Mouse (Mus musculus): ENCODE measurements around the gene Pepd.

Gene Pepd

DNA sequence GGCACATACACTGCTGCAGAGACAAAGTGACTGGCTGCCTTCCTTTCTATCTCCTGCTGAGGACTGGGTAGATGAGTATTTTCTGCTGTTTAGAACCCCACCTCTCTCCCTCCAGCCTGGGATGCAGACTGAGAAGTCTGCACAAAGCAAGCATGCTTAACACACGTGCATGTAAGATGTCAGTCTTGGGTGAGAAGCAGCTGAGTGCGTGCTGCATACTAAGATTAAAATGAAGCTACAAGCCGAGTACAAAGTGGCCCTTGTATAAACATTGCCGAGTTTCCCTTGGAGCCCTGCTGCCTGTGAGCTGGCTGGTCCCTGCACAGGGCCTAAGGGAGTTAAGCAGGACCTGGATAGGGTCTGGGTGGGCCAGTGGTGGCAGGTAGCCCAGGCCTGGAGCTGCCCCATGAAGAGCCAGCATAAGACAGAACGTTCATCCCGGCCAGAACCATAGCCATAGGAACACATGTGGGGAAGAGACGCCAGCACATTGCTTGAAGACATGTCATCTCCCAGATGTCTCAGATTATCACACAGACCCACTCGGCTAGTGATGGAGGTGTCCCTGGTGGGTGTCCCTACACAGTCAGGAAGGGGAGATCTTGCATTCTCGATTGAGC, 115.7 kb downstream of the Pepd start:
- DNase-seq (ENCODE audit: low spot score in 2 of 2), result no peak

- DNase-seq (ENCODE audit: low spot score in 2 of 2), result no peak
Observed at GRCm38 (mm10) chr7:35028559-35028958, 116.4 kb downstream of the Pepd start.

- no peak for DNase-seq (ENCODE audit: low spot score in 2 of 2)
Observed at GRCm38 (mm10) chr7:35029228-35029627, 117.0 kb downstream of the Pepd start.

GRCm38 (mm10) chr7:35029648-35030047, 117.5 kb downstream of the Pepd start:
- no peak for DNase-seq (ENCODE audit: low spot score in 2 of 2)

GRCm38 (mm10) chr7:35030567-35030966, 118.4 kb downstream of the Pepd start:
- no peak for DNase-seq (ENCODE audit: low spot score in 2 of 2)

- no peak for DNase-seq (ENCODE audit: low spot score in 2 of 2)
Observed at GRCm38 (mm10) chr7:35035141-35035553, 123.0 kb downstream of the Pepd start.

DNA sequence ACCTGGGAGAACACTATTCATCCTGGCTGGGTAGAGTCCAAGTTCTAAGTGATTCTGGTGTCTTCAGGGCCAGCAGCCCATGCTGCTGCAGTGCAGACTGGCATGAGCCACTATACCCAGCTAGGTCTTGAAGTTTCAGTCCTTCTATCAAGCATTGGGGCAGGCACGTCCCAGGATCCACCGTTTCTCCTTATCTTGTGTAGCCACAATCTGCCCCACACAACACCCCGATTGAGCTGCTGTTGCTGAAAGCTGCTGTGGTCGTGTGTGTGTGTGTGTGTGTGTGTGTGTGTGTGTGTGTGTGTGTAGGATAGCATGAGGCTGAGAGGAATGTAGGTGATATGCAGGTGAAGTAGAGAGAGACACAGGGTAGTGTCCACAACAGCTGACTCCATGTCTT, 123.4 kb downstream of the Pepd start:
- DNase-seq (ENCODE audit: low spot score in 2 of 2), result no peak

DNA sequence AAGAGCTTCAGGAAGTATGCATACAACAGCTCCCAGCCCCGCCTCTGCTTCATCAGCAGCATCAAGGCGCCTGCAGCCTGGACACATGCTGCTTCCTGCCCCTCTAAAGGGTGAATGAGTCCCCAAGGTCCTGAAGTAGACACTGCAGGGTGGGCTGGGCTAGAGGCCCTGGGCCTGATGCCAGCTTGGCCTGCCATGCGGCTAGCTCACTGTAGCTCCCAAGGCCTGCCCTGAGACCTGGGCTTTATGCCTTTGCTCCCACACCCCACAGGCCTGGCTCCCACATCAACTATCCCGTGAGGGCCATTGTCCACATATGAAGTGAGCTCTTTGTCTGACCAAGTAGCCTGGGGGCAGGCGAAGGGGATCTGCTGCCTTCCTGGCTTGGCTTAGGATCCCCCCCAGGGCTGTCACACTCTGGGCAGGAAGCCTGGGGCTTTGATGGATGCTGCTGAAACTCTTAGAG, 124.1 kb downstream of the Pepd start:
- DNase-seq (ENCODE audit: low spot score in 2 of 2), result no peak

GRCm38 (mm10) chr7:35037408-35037807, 125.2 kb downstream of the Pepd start:
- DNase-seq (ENCODE audit: low spot score in 2 of 2), result no peak

DNA sequence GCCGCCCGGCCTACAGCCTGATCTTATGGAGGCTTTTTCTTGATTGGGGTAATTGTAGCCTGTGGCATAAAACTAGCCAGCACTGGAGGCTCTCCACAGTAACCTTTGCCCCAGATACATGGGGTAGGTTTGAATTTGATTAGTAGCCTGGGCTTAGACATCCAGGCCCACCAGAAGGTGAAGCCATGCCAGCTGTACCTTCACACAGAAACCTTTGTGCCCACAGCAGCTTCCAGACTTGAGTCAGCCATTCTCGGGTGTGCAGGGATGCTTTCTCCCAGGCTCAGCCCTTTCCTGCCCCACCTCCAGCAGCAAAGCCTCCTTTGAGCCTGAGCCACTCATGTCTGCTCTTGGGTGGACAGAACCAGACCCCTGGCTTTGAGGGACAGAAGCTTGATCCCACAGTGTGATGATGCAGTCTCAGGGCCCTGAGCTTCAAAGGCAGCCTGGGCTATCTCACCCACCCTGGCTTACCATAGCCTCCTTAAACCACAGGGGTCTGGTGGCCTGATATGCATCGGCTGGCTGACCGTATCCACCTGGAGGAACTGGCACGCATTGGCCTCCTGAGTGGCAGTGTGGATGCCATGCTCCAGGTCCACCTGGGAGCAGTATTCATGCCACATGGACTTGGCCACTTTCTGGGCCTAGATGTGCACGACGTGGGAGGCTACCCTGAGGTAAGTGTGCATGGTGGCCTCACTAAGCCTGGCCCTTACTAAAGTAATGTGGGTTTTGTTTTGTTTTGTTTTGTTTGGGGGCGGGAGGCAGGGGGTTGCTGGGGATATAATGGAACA, 128.2 kb downstream of the Pepd start:
- DNase-seq (ENCODE audit: low spot score in 2 of 2), result no peak

- no peak for DNase-seq (ENCODE audit: low spot score in 2 of 2)
Observed at GRCm38 (mm10) chr7:35041286-35042208, 129.4 kb downstream of the Pepd start.

- DNase-seq (ENCODE audit: low spot score in 2 of 2), result no peak
Observed at GRCm38 (mm10) chr7:35042209-35042554, 130.0 kb downstream of the Pepd start.

- DNase-seq (ENCODE audit: low spot score in 2 of 2), result no peak
Observed at GRCm38 (mm10) chr7:35042759-35043217, 130.6 kb downstream of the Pepd start.

DNA sequence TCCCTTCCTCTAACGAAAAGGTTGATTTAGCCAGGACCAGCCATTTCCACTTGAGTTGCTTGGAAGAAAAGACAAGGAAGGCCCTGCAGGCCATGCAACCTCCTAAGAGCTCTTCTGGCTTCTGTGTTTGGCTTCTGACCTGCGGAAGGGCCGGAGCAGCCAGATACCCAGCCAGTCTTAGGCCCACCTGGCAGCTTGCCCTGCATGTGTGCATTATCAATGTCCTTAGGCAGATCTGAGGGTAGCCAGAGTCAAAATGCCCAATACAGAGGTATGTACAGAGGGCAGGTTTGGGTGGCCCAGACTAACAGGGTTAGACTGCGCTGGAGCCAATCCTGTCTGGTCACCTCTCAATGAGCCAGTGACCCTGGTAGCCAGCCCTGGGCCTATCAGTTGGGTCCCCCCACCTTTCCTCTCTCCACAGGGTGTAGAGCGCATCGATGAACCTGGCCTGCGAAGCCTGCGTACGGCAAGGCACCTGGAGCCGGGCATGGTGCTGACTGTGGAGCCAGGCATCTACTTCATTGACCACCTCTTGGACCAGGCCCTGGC, 131.2 kb downstream of the Pepd start:
- DNase-seq (ENCODE audit: low spot score in 2 of 2), result no peak

GRCm38 (mm10) chr7:35044719-35045118, 132.5 kb downstream of the Pepd start:
- no peak for DNase-seq (ENCODE audit: low spot score in 2 of 2)

DNA sequence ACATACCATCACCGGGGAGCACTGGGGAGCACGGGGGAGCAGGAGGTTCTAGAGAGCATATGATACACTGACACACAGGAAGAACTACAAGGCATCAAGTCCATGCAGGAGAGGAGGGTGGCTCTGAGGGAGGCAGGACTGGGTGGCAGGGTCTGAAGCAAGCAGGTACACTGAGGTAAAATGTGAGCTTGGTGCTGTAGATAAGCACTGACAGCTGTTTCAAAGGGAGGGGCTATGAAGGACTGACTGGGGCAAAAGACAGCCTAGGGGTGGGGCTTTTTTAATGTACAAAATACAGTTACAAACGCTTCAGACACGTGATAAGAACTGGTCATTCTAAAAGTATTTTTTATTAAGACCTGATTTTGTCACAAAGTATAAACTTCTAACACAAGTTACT, 133.9 kb downstream of the Pepd start:
- DNase-seq (ENCODE audit: low spot score in 2 of 2), result no peak

- no peak for DNase-seq (ENCODE audit: low spot score in 2 of 2)
Observed at GRCm38 (mm10) chr7:35050540-35050939, 138.4 kb downstream of the Pepd start.

GRCm38 (mm10) chr7:35053161-35053560, 141.0 kb downstream of the Pepd start:
- no peak for DNase-seq (ENCODE audit: low spot score in 2 of 2)

GRCm38 (mm10) chr7:35054286-35054685, 142.1 kb downstream of the Pepd start:
- DNase-seq (ENCODE audit: low spot score in 2 of 2), result no peak

DNA sequence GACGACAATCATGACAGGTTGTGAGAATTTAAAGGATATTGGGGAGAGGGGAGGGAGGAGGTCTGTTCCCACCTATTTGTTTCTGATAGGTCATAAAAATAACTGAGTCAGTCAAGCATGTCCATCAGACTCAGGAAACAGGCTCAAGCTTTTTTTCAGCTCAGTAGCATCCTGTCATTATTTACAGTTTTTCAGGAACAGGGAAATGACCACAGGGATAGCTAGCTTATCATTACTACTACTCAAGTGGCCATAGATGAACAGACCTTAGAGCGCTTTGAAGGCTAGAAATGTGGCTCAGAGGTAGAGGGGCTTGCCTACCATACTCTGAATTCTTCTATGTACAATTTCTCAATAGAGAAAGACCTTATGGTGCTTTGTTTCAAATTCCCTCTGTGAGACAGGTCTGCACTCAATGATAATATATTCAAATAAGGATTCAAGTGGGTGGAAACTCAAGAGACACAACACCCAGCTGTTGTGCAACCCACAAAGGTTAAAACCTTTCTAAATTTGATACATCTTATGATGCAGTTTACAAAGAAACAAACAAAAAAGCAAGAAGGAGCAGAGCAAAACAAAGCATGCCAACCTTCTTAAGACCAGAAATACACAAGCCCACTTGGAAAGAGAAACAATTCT, 142.9 kb downstream of the Pepd start:
- DNase-seq (ENCODE audit: low spot score in 2 of 2), result no peak

Measured in spleen, postnatal 4 days (tissue).